Mouse (Mus musculus) spleen, postnatal 0 days (tissue): ENCODE measurements around the gene Sncb. TPM values are rescaled to one million over a fixed set of nuclear protein-coding genes. Genes with fewer than 3 reads are reported as not detected.

Experiments used
- polyA plus RNA-seq: library from polyadenylated mRNA; unstranded; fragments of >200 nt; fragmentation: Nextera tagmentation; extraction: Ambion mirVana; gene quantifications from 2 replicates; pipeline ENCODE4 v1.2.1, GENCODE M21; 2015

The Sncb gene
- not detected in 2 replicates for polyA plus RNA-seq

GRCm38 (mm10) chr13:54766192-54766768 is at the start of gene Sncb:
TSS of gene Sncb (minus strand) at chr13:54766595.

GRCm38 (mm10) chr13:54788740-54789560 is 22.6 kb upstream of the Sncb start, which contains the start of gene Tspan17:
TSS of gene Tspan17 (plus strand) at chr13:54789377.

GRCm38 (mm10) chr13:54783698-54784097 is 17.3 kb upstream of the Sncb start, which contains the start of gene Eif4e1b:
TSS of gene Eif4e1b (plus strand) at chr13:54783998.

GRCm38 (mm10) chr13:54749864-54750411 is 16.5 kb downstream of the Sncb start, which contains the start of gene Gprin1:
TSS of gene Gprin1 (minus strand) at chr13:54749874.

Other genes starting within 250 kb of the Sncb start
- gene 4833439L19Rik, start 201.2 kb downstream of the Sncb start, polyA plus RNA-seq = 32.0 and 35.6 TPM in 2 replicates
- gene Arl10, start 191.6 kb downstream of the Sncb start, polyA plus RNA-seq = 10.8 and 11.8 TPM in 2 replicates
- gene Nop16, start 176.5 kb downstream of the Sncb start, polyA plus RNA-seq = 53.1 and 53.4 TPM in 2 replicates
- 131 and 137 TPM in 2 replicates for gene Higd2a, start 176.4 kb downstream of the Sncb start, polyA plus RNA-seq
- gene Cltb, start 155.3 kb downstream of the Sncb start, polyA plus RNA-seq = 31.3 and 38.9 TPM in 2 replicates
- 26.3 and 26.5 TPM in 2 replicates for gene Faf2, start 144.8 kb downstream of the Sncb start, polyA plus RNA-seq
- gene Rnf44, start 72.7 kb downstream of the Sncb start, polyA plus RNA-seq = 38.5 and 44.6 TPM in 2 replicates
- 0.02 TPM in 1 of 2 replicates, not detected in the other for gene Cdhr2, start 65.1 kb downstream of the Sncb start, polyA plus RNA-seq
- not detected in 2 replicates for gene Gprin1, start 16.7 kb downstream of the Sncb start, polyA plus RNA-seq
- gene Eif4e1b, start 17.4 kb upstream of the Sncb start, polyA plus RNA-seq = not detected in 2 replicates
- 4.9 and 6.2 TPM in 2 replicates for gene Tspan17, start 22.8 kb upstream of the Sncb start, polyA plus RNA-seq
- gene Unc5a, start 182.8 kb upstream of the Sncb start, polyA plus RNA-seq = 0.38 and 0.86 TPM in 2 replicates